Mouse (Mus musculus) megakaryocyte, embryonic 14.5 days (primary cell): Measurements from ENCODE around the gene Slc16a3. TPM values are rescaled to one million over a fixed set of nuclear protein-coding genes. Genes with fewer than 3 reads are reported as not detected.

Experiments
- H3K27me3 ChIP-seq: replicated peaks from 2 replicates; pipeline ENCODE3; 2012; ENCODE audit warnings: inconsistent platforms
- H3K36me3 ChIP-seq: replicated peaks from 2 replicates; pipeline ENCODE3; 2012; ENCODE audit warnings: low read length, inconsistent platforms, mixed read lengths
- H3K4me1 ChIP-seq: 2 replicates; pipeline ENCODE4 v1.6.1; 2012; ENCODE audit warnings: inconsistent platforms
- H3K4me3 ChIP-seq: replicated peaks from 2 replicates; pipeline ENCODE3; 2012; ENCODE audit warnings: moderate library complexity, mild to moderate bottlenecking, inconsistent platforms
- H3K9me3 ChIP-seq: 2 replicates; pipeline ENCODE4 v1.6.1; 2012; ENCODE audit warnings: inconsistent platforms
- FLI1 ChIP-seq: IDR thresholded peaks from 2 replicates; pipeline ENCODE4 v1.6.1; 2012; ENCODE audit warnings: low read length, inconsistent platforms, mixed read lengths
- GATA1 ChIP-seq: IDR thresholded peaks from 3 replicates; pipeline ENCODE4 v1.6.1; 2012; ENCODE audit warnings: mixed read lengths, low read length, inconsistent platforms, borderline replicate concordance
- polyA plus RNA-seq: library from polyadenylated mRNA; stranded (reverse); fragments of >175 nt; gene quantifications from 2 replicates; pipeline ENCODE4 v1.2.3, GENCODE M21; 2012; ENCODE audit warnings: low replicate concordance; ENCODE audit not compliant: insufficient read depth

Slc16a3 gene
- polyA plus RNA-seq, 1 experiment, result 816 TPM

DNA sequence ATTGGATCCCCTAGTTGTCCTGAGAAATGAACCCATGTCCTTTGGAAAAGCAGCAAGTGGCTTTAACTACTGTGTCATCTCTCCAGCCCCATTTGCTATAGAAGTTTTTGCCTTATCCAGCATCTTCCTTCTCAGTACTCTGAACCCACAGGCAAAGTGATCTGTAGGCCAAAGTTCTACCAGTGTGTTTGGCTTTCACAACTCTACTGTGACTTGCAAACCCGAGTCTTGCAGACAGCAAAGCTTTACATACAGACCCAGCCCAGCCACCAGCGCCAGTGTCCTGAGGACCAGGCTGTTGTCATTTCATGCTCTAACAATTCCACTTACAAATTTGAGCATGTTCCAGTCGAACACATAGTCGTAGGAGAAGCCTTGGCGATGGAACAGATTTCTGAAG lies 23.0 kb downstream of the Slc16a3 start:
- Histone ChIP-seq H3K4me3 (no peak overlapping the region), H3K4me1 (peaks cover 80% of the 10 kb centered on the region), H3K36me3 (peaks cover 100% of the 10 kb centered on the region), H3K9me3 (no peaks in the 10 kb centered on the region), H3K27me3 (no peaks in the 10 kb centered on the region)
- TF ChIP-seq GATA1, result no peak
- no peak for TF ChIP-seq FLI1

DNA sequence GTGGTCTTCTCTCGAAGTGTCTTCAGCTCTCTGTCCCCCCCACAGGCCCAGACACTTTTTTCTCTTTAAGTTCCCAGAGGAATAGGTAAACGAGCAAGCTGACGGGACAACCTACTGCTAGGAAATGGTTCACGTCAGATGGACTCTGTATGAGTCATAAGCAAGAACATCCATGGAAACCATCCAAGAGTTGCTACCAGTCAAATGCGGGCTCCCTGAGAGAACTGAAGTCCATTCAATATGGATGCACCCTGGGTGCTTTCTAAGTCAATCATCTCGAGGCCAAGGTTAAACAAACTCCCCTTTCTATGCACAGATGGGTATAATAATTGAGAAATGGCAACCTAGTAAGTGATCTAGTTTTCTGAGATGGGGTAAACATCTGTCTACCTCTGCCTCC lies 25.0 kb downstream of the Slc16a3 start:
- Histone ChIP-seq H3K4me1 (peaks cover 75% of the 10 kb centered on the region), H3K4me3 (no peak overlapping the region), H3K9me3 (no peaks in the 10 kb centered on the region), H3K27me3 (no peaks in the 10 kb centered on the region), H3K36me3 (peaks cover 100% of the 10 kb centered on the region)
- TF ChIP-seq FLI1 (no peak), GATA1 (no peak)

DNA sequence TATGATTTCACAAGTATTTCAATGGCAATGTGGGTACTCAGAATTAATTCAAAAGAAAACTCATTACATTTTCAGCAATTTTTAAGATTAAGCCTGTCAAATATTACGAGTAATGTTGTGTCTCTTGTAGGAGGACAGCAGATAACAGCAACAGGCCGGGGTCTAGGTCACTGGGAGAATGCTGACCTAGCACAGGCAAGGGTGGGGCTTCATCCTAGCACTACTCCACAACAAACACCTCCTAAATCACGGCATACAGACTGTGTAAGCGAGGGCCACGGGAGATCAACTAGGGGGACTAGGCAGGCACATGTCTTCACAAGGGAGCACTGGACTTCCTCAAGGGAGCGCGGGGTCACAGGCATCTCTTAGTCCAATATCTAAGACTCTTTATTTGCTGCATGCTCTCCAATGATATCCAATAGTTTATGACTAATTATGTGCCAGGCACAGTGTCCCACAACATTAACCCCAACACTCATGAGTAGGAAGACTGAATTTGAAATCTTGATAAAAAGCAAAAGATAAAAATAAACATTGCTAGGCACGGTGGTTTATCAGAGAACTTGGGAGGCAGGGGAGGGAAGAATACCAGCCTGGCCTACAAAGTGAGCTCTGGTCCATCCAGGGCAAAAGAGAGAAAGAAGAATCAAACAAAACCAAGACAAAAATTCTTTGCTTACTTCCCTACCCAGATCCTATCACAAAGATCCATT lies 31.6 kb downstream of the Slc16a3 start:
- H3K27me3 ChIP-seq, result no peaks in the 10 kb centered on the region
- TF ChIP-seq FLI1, result no peak
- no peak for TF ChIP-seq GATA1
- peak overlapping the region; percentile 31 for H3K4me3 ChIP-seq
- H3K36me3 ChIP-seq, result peaks cover 99% of the 10 kb centered on the region
- H3K9me3 ChIP-seq, result no peaks in the 10 kb centered on the region
- H3K4me1 ChIP-seq, result peaks cover 94% of the 10 kb centered on the region

DNA sequence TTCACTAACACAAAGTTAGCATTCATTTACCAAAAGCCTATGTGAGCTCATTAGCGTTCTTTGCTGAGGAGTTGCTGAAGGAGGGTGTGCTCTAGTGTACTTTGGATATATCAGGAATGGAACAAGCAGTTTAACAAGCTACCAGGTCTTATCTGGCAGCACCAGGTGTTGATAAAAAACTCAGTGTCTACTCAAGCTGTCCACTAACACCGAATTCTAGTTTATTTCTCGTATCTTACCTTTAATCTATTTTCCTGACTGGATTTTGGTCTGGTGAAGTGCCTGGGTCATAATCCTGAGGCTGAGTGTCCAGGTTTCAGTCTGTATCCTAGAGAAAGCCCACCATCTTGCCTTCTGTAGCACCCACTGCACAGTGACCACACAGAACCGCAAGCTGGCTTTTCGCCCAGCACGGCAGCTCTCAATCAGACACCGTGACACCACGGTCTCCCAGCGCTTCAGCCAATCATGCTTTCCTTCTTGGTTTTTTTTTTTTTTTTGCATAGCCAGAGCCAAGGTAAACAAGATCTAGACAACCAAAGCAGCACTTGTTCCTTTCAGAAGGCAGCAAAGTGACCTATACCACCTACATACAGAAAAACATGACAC lies 32.3 kb downstream of the Slc16a3 start:
- H3K9me3 ChIP-seq, result no peaks in the 10 kb centered on the region
- no peak overlapping the region for H3K4me3 ChIP-seq
- H3K27me3 ChIP-seq, result no peaks in the 10 kb centered on the region
- H3K36me3 ChIP-seq, result peaks cover 98% of the 10 kb centered on the region
- TF ChIP-seq FLI1 (no peak), GATA1 (no peak)
- peaks cover 95% of the 10 kb centered on the region for H3K4me1 ChIP-seq

DNA sequence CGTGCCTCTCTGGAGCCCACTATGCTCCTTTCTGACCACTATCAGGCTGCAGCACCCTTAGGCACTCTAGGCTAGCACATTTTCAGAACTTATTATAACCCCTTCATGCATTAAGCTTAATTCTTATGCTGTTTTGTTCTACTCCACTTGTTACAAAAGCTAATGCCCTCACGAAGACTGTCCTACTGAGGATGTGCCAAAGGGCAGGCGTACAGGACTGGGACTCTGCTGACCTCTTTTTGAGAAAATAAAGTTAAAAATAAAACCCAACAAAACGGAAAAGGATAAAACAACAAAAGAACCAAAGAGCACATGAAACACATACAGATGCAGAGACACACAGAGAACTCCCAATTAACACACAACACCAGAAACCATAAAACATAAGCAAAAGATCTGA lies 33.4 kb downstream of the Slc16a3 start:
- no peak overlapping the region for H3K4me3 ChIP-seq
- H3K27me3 ChIP-seq, result no peaks in the 10 kb centered on the region
- no peak for TF ChIP-seq GATA1
- no peak for TF ChIP-seq FLI1
- peaks cover 98% of the 10 kb centered on the region for H3K36me3 ChIP-seq
- peaks cover 96% of the 10 kb centered on the region for H3K4me1 ChIP-seq
- no peaks in the 10 kb centered on the region for H3K9me3 ChIP-seq

DNA sequence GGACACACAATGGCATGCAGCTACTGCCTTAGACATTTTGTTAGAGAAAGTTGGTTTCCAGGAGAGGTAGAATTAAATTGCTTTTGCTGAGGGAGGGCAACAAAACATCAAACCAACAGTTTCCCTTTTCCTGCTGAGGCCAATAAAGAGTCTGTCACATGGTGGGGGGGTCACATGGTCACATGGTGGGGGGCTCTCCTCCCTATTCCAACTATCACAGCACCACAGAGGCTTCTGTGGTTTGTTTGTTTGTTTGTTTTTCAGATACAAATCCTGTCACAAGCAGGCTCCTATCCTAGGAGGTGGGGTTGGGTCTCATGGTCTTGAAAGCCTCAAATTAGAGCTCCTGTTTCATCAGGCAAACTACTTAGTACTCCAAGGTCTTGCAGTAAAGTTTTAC lies 34.2 kb downstream of the Slc16a3 start:
- no peaks in the 10 kb centered on the region for H3K27me3 ChIP-seq
- peaks cover 98% of the 10 kb centered on the region for H3K36me3 ChIP-seq
- no peak overlapping the region for H3K4me3 ChIP-seq
- H3K4me1 ChIP-seq, result peaks cover 96% of the 10 kb centered on the region
- TF ChIP-seq FLI1 (no peak), GATA1 (no peak)
- H3K9me3 ChIP-seq, result no peaks in the 10 kb centered on the region

DNA sequence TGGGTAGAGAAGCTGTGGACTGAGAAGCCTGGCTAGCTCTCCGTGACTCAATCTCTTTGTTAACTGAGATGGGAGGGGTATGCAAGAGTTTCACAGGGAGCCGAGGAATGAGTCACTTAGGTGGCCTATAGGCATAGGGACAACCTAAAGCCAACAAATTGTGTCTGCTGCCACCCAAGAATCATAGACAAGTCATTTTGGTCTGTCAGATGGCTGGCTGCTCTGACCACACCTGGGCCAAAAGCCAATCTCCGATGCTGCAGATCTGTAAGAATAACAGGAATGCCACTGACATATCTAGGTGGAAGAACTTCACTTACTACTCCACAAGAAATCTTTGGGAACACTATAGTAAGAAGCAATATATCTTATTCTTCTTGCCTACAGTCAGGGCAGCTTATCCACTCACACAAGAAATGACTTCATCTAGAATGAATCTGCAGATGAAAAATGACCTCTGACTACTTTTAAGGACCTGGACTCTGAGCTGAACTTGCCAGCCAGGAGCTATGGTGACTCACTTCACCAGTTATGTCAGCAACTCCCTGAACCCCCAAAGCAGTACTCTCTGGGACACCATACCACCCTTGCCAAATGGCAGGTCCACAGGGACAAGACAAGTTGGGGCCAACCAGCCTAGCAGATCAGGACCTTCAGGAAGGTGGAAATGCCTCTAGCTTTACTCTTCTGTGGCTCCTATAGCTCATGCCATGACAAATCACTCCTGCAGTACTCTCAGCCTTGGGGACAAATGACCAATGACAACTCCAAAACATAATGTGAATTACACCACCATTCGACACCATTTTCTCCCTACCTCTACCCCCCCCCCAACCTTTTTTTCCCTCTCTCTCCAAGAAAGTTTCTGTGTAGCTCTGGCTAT lies 36.4 kb downstream of the Slc16a3 start:
- Histone ChIP-seq H3K36me3 (peaks cover 93% of the 10 kb centered on the region), H3K4me1 (peaks cover 100% of the 10 kb centered on the region), H3K27me3 (no peaks in the 10 kb centered on the region)

DNA sequence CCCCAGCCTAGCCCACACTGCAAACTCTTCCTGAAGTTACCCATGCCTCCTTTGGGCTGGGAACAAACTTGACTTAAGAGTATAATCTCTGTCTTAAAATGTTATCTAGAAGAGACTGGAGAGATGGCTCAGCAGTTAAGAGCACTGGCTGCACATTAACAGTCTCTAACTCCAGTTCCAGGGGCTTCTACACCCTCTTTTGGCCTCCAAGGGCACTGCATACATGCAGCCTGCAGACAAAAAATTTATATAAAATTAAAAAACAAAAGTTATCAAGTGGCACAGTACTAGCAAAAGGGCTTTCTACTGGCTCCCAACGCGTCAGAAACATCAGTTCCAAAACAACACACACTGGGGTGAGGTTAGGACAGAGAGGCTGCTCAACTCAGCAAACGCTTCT lies 39.3 kb downstream of the Slc16a3 start:
- H3K4me1 ChIP-seq, result peaks cover 84% of the 10 kb centered on the region
- peaks cover 70% of the 10 kb centered on the region for H3K36me3 ChIP-seq
- H3K9me3 ChIP-seq, result no peaks in the 10 kb centered on the region
- no peaks in the 10 kb centered on the region for H3K27me3 ChIP-seq
- no peak for TF ChIP-seq GATA1
- TF ChIP-seq FLI1, result no peak
- peak overlapping the region; percentile 33 for H3K4me3 ChIP-seq

More for the DNA sequence above, 36.4 kb downstream of the Slc16a3 start:
- TF ChIP-seq FLI1, result no peak
- no peak for TF ChIP-seq GATA1
- Histone ChIP-seq H3K4me3 (no peak overlapping the region), H3K9me3 (no peaks in the 10 kb centered on the region)

DNA sequence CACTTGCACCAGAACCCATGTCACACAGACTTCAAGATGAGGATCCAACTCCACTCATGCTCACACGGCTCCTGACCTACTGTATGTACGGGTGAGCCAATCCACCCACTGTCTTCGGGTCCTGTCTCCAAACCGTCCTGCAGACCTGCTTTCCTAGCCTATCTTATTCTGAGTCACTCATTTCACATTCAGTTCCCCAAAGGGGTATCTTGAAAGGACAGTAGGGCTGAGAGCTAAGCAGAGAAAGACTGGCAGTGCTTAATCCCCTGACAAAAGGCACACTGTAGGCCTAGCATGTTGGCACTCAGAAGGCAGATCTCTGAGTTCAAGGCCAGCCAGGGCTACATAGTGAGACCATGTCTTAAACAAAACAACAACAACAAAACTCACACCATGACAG lies 40.1 kb downstream of the Slc16a3 start:
- Histone ChIP-seq H3K4me3 (peak overlapping the region; percentile 95), H3K9me3 (no peaks in the 10 kb centered on the region), H3K36me3 (peaks cover 70% of the 10 kb centered on the region), H3K27me3 (no peaks in the 10 kb centered on the region), H3K4me1 (peaks cover 84% of the 10 kb centered on the region)
- TF ChIP-seq FLI1 (no peak), GATA1 (no peak)
